Mouse (Mus musculus) hindbrain, postnatal 0 days (tissue): ENCODE measurements at regions not wholly inside any gene's neighbourhood (a gene's known extent, or its start where the extent isn't known, plus 50 kb on each side); places are given as distances from the start of the nearest gene placed in this dataset.

Experiments
- ATAC-seq: fragments of 200-750 bp; cut with Nextera tagmentation; 2 replicates; pipeline ENCODE4 v1.8.0; 2017; ENCODE audit warnings: mild to moderate bottlenecking, moderate TSS enrichment, moderate library complexity
- DNase-seq: peaks from one replicate; pipeline ENCODE4 v3.0.0-alpha.2; 2015; ENCODE audit warnings: low spot score
- H3K27ac ChIP-seq: fragments of 300-500 bp; sonication (generic); 2 replicates; pipeline ENCODE4 v1.5.1; 2014; ENCODE audit warnings: mild to moderate bottlenecking
- H3K27me3 ChIP-seq: fragments of 300-500 bp; sonication (generic); 2 replicates; pipeline ENCODE4 v1.6.1; 2014; ENCODE audit warnings: low read length, mixed read lengths; ENCODE audit not compliant: insufficient read depth
- H3K36me3 ChIP-seq: fragments of 300-500 bp; sonication (generic); 2 replicates; pipeline ENCODE4 v1.6.1; 2014; ENCODE audit warnings: low read length, mixed read lengths; ENCODE audit not compliant: insufficient read depth
- H3K4me1 ChIP-seq: fragments of 300-500 bp; sonication (generic); 2 replicates; pipeline ENCODE4 v1.6.1; 2014; ENCODE audit warnings: antibody characterized with exemption, low read length, mixed read lengths; ENCODE audit not compliant: insufficient read depth
- H3K4me2 ChIP-seq: fragments of 300-500 bp; sonication (generic); 2 replicates; pipeline ENCODE4 v1.6.1; 2014; ENCODE audit warnings: low read depth, mild to moderate bottlenecking, low read length, moderate library complexity, mixed read lengths
- H3K4me3 ChIP-seq: fragments of 300-500 bp; sonication (generic); 2 replicates; pipeline ENCODE4 v1.5.1; 2014; ENCODE audit warnings: low read length
- H3K9ac ChIP-seq: fragments of 300-500 bp; sonication (generic); replicated peaks from 2 replicates; pipeline ENCODE4 v1.6.1; 2014; ENCODE audit warnings: mild to moderate bottlenecking, low read length, moderate library complexity, mixed read lengths
- H3K9me3 ChIP-seq: fragments of 300-500 bp; sonication (generic); 2 replicates; pipeline ENCODE4 v1.6.1; 2016; ENCODE audit warnings: low read length, mixed read lengths
- CTCF ChIP-seq: IDR thresholded peaks from 2 replicates; pipeline ENCODE4 v1.5.1; 2016; ENCODE audit warnings: antibody characterized with exemption, control low read depth, low read depth
- WGBS: fragments of 180-500 bp; shearing (Covaris S2); extraction: QIAGEN DNeasy Blood & Tissue Kit; methylation state at CpG from one replicate; pipeline ENCODE4 v1.1.7; 2014; 5-methylcytosine and 5-hydroxymethylcytosine counted together

- Histone ChIP-seq H3K9me3 (no peaks in the 10 kb centered on the region), H3K9ac (no peak overlapping the region), H3K27ac (no peak overlapping the region), H3K4me2 (no peak overlapping the region), H3K4me3 (no peak overlapping the region), H3K4me1 (peaks cover 29% of the 10 kb centered on the region), H3K36me3 (no peaks in the 10 kb centered on the region), H3K27me3 (no peaks in the 10 kb centered on the region)
- no peak for DNase-seq
- TF ChIP-seq CTCF: no peak
- ATAC-seq: no peak
- 68% methylated on average over 6 of the region's 6 CpGs for WGBS
Measured at GRCm38 (mm10) chr8:126657546-126657945, 63.8 kb upstream of the Irf2bp2 start.

DNA sequence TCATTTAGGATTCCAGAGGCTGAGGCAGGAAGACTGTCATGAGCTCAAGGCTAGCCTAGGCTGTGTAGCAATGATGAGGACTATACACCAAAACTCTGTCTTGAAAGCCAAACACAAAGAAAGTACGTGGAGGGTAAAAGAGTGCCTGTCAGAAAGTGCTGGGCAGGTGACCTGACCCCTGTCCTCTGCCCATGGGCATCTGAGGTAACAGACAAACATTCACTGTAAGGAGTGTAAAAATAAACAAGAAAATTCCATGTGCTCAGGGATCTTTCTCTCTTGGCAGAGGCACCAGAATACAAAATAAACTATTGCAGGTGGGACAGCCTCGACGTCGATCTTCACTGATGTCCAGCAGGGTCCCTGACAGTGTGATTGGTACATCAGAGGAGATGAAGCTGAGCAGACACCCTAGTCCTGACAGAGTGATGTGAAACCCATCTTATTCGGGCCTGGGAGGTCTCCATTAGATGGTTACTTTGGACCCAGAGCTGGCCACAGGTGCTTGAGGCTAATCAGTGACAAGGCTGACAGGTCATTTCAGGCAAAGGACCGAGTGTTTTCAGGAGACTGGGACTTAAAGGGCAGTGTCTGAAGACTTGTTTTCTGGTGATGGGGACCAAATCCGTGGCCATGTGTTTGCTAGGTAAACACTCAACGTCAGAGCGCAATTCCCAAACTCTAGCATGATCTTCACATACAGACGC is 62.9 kb upstream of the Irf2bp2 start:
- DNase-seq: no peak
- Histone ChIP-seq H3K9me3 (no peaks in the 10 kb centered on the region), H3K9ac (no peak overlapping the region), H3K4me2 (no peak overlapping the region), H3K36me3 (no peaks in the 10 kb centered on the region), H3K27ac (no peak overlapping the region), H3K4me3 (no peak overlapping the region), H3K27me3 (no peaks in the 10 kb centered on the region), H3K4me1 (peaks cover 21% of the 10 kb centered on the region)
- TF ChIP-seq CTCF: no peak
- 81% methylated on average over 10 of the region's 10 CpGs for WGBS
- no peak for ATAC-seq

GRCm38 (mm10) chr8:126655565-126655964 is 61.8 kb upstream of the Irf2bp2 start:
- DNase-seq (no peak), ATAC-seq (no peak)
- Histone ChIP-seq H3K36me3 (no peaks in the 10 kb centered on the region), H3K9ac (no peak overlapping the region), H3K4me1 (peaks cover 10% of the 10 kb centered on the region), H3K4me3 (no peak overlapping the region), H3K9me3 (no peaks in the 10 kb centered on the region), H3K27me3 (no peaks in the 10 kb centered on the region), H3K27ac (no peak overlapping the region), H3K4me2 (no peak overlapping the region)
- TF ChIP-seq CTCF: no peak
- WGBS: 78% methylated on average over 2 of the region's 2 CpGs

- Histone ChIP-seq H3K36me3 (no peaks in the 10 kb centered on the region), H3K4me3 (no peak overlapping the region), H3K9me3 (no peaks in the 10 kb centered on the region), H3K27me3 (no peaks in the 10 kb centered on the region), H3K4me1 (peaks cover 2% of the 10 kb centered on the region), H3K9ac (no peak overlapping the region), H3K4me2 (no peak overlapping the region), H3K27ac (peak overlapping the region; percentile 45; the same call in 1 of the 2 replicates)
- WGBS: 57% methylated on average over 7 of the region's 7 CpGs
- no peak for TF ChIP-seq CTCF
- ATAC-seq (no peak), DNase-seq (peak; percentile 8)
Measured at GRCm38 (mm10) chr8:126654353-126654752, 60.6 kb upstream of the Irf2bp2 start.

DNA sequence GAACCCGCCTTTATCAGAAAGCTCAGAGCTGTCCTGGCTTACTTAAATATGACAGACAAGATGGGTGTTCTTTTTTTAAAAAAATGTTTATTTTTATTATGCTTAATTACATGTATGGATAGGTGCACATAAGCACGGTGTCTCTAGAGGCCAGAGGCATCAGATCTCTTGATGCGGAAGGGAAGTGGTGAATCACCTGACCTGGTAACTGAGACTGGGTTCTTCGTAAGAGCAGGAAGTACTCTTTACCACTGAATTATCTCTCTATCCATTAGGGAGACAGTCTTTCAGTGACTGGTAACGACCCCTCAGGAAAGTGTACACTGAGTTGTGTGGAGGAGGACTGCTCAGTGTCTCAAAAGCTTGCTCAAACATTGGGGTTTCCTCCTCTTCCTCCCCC is 58.4 kb upstream of the Irf2bp2 start:
- Histone ChIP-seq H3K27ac (no peak overlapping the region), H3K9me3 (no peaks in the 10 kb centered on the region), H3K27me3 (no peaks in the 10 kb centered on the region), H3K4me1 (no peaks in the 10 kb centered on the region; the same call in 1 of the 2 replicates), H3K4me3 (no peak overlapping the region), H3K9ac (no peak overlapping the region), H3K4me2 (no peak overlapping the region), H3K36me3 (no peaks in the 10 kb centered on the region)
- no peak for ATAC-seq
- WGBS: 85% methylated on average over 5 of the region's 5 CpGs
- no peak for TF ChIP-seq CTCF
- no peak for DNase-seq

DNA sequence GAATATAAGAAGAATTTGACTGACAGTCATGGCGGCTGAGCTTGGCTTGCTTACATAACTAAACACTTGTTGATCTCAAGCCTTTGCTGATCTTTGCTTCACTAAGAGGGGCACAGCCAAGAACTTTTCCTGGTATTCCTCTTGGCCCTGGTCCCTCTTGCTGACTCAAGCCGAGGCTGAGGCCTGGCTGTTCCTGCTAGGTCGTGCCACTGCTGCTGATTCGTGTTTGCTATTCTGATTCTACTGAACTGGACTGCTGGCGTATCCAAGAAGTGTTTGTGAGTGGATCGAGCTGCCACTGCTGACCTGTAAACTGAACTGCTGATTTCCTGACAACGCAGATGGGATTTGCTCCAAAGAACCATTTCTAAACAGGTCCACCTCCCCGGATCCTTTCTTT is 57.2 kb upstream of the Irf2bp2 start:
- TF ChIP-seq CTCF: no peak
- Histone ChIP-seq H3K4me2 (no peak overlapping the region), H3K4me3 (no peak overlapping the region), H3K36me3 (no peaks in the 10 kb centered on the region), H3K27me3 (no peaks in the 10 kb centered on the region), H3K27ac (no peak overlapping the region), H3K4me1 (no peaks in the 10 kb centered on the region; the same call in 1 of the 2 replicates), H3K9me3 (no peaks in the 10 kb centered on the region), H3K9ac (no peak overlapping the region)
- ATAC-seq (no peak), DNase-seq (no peak)
- 80% methylated on average over 8 of the region's 8 CpGs for WGBS

- H3K36me3 ChIP-seq: no peaks in the 10 kb centered on the region
- no peak overlapping the region for H3K9ac ChIP-seq
- no peak overlapping the region for H3K4me3 ChIP-seq
- no peak for TF ChIP-seq CTCF
- H3K4me2 ChIP-seq: no peak overlapping the region
- no peak overlapping the region for H3K27ac ChIP-seq
- DNase-seq: no peak
- 88% methylated on average over 1 of the region's 1 CpGs for WGBS
- H3K27me3 ChIP-seq: no peaks in the 10 kb centered on the region
- H3K9me3 ChIP-seq: no peaks in the 10 kb centered on the region
- no peaks in the 10 kb centered on the region for H3K4me1 ChIP-seq
- no peak for ATAC-seq
Measured at GRCm38 (mm10) chr8:126649305-126649704, 55.5 kb upstream of the Irf2bp2 start.
